Mouse (Mus musculus) olfactory bulb, adult 2 months (tissue): ENCODE data around the gene Frmd4a. TPM values are rescaled to one million over a fixed set of nuclear protein-coding genes. Genes with fewer than 3 reads are reported as not detected.

Experiments
- H3K27ac ChIP-seq: fragments of 200-500 bp; 2 replicates; pipeline ENCODE4 v1.5.1; 2012; ENCODE audit warnings: low read depth, low read length; ENCODE audit not compliant: insufficient read depth
- H3K4me1 ChIP-seq: fragments of 200-500 bp; 2 replicates; pipeline ENCODE4 v1.6.1; 2012; ENCODE audit warnings: low read length; ENCODE audit not compliant: control insufficient read depth, insufficient read depth
- H3K4me3 ChIP-seq: fragments of 200-500 bp; 2 replicates; pipeline ENCODE4 v1.5.1; 2012; ENCODE audit warnings: mild to moderate bottlenecking, low read depth, low read length, moderate library complexity; ENCODE audit not compliant: insufficient read depth
- CTCF ChIP-seq: fragments of 200-500 bp; IDR thresholded peaks from 2 replicates; pipeline ENCODE4 v1.5.1; 2012; ENCODE audit warnings: low read depth, mild to moderate bottlenecking, low read length, moderate library complexity; ENCODE audit not compliant: insufficient read depth
- POLR2A ChIP-seq: fragments of 200-500 bp; IDR thresholded peaks from 2 replicates; pipeline ENCODE4 v1.6.1; 2012; ENCODE audit warnings: mild to moderate bottlenecking, low read depth, low read length, moderate library complexity; ENCODE audit not compliant: insufficient read depth
- WGBS: fragments of 180-500 bp; shearing (Covaris S2); methylation state at CpG from one replicate; pipeline ENCODE4 v1.1.7; 2018; 5-methylcytosine and 5-hydroxymethylcytosine counted together
- polyA plus RNA-seq: library from polyadenylated mRNA; stranded (reverse); fragments of >200 nt; gene quantifications from 2 replicates; pipeline ENCODE4 v1.2.4, GENCODE M21; 2012; ENCODE audit warnings: low replicate concordance; ENCODE audit not compliant: missing spikeins, insufficient read depth, insufficient read length

The Frmd4a gene
- polyA plus RNA-seq, 1 experiment, result not detected

DNA sequence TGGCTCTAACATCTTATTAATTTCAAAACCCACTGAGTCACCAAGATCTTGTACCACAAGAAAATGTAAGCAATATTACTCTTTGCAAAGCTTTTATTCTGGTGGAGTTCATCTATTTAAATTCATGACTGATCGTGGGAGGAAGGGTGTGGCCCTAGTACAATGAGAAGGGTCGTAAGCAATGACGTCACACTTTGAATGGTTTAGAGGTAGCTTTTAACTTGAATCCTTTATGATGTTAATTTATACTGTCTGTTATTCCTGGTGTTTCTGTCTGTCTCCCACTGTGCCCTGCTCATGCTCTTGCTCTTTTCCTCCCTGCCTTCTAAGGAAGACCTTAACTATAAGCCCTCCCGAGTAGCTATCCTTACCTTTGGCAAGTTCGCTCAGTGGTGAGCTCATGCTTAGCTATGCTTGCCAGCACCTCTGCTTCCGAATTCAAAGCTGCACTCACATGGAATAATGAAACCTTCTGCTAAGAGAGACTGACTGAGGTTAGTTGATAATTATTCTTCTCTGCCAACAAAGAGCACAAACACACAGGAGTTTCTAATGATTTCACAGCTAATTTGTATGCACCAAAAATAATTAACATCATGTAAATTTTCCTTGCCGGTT, 95.9 kb downstream of the Frmd4a start:
- 23% methylated on average over 7 of the region's 7 CpGs for WGBS
- H3K4me3 ChIP-seq, result no peak overlapping the region
- H3K27ac ChIP-seq, result no peak overlapping the region
- TF ChIP-seq POLR2A, result no peak
- no peak for TF ChIP-seq CTCF
- peaks cover 2% of the 10 kb centered on the region; the same call in 1 of the 2 replicates for H3K4me1 ChIP-seq

GRCm38 (mm10) chr2:4119678-4120458, 102.4 kb downstream of the Frmd4a start:
- H3K27ac ChIP-seq, result no peak overlapping the region; the same call in 1 of the 2 replicates
- H3K4me1 ChIP-seq, result peaks cover 2% of the 10 kb centered on the region; the same call in 1 of the 2 replicates
- 69% methylated on average over 9 of the region's 9 CpGs for WGBS
- TF ChIP-seq POLR2A, result no peak
- TF ChIP-seq CTCF, result no peak
- H3K4me3 ChIP-seq, result no peak overlapping the region

GRCm38 (mm10) chr2:4131216-4131615, 113.7 kb downstream of the Frmd4a start:
- 98% methylated on average over 4 of the region's 4 CpGs for WGBS
- Histone ChIP-seq H3K4me3 (no peak overlapping the region), H3K4me1 (no peaks in the 10 kb centered on the region), H3K27ac (no peak overlapping the region)
- TF ChIP-seq POLR2A, result no peak
- TF ChIP-seq CTCF, result no peak

DNA sequence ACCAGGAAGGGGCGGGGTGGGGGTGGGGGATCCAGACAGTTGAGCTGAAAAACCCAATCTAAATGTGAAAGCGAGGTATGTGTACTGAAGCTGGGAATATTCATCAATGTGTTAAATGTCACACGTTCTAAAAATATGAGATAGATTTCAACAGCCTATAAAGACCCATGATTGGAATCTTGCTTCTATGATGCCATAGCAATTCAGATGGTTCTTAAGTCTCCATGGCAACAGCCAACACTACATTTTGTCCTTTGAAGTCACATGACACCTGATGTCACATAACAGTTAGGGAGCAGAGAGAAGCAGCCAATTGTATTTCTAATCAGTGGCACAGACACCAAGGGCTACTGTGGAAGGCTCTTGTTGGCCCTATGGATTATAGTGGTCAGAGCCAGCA, 120.0 kb downstream of the Frmd4a start:
- Histone ChIP-seq H3K4me1 (no peaks in the 10 kb centered on the region), H3K27ac (no peak overlapping the region), H3K4me3 (no peak overlapping the region)
- WGBS, result 85% methylated on average over 3 of the region's 3 CpGs
- TF ChIP-seq POLR2A, result no peak
- no peak for TF ChIP-seq CTCF

GRCm38 (mm10) chr2:4142221-4142950, 124.9 kb downstream of the Frmd4a start:
- H3K4me1 ChIP-seq, result no peaks in the 10 kb centered on the region
- H3K27ac ChIP-seq, result no peak overlapping the region
- no peak for TF ChIP-seq POLR2A
- no peak for TF ChIP-seq CTCF
- 77% methylated on average over 4 of the region's 4 CpGs for WGBS
- no peak overlapping the region for H3K4me3 ChIP-seq

- 90% methylated on average over 4 of the region's 4 CpGs for WGBS
- Histone ChIP-seq H3K4me1 (no peaks in the 10 kb centered on the region), H3K27ac (no peak overlapping the region), H3K4me3 (no peak overlapping the region)
- TF ChIP-seq CTCF, result no peak
- TF ChIP-seq POLR2A, result no peak
These were observed 126.9 kb downstream of the Frmd4a start for GRCm38 (mm10) chr2:4144424-4144823.

DNA sequence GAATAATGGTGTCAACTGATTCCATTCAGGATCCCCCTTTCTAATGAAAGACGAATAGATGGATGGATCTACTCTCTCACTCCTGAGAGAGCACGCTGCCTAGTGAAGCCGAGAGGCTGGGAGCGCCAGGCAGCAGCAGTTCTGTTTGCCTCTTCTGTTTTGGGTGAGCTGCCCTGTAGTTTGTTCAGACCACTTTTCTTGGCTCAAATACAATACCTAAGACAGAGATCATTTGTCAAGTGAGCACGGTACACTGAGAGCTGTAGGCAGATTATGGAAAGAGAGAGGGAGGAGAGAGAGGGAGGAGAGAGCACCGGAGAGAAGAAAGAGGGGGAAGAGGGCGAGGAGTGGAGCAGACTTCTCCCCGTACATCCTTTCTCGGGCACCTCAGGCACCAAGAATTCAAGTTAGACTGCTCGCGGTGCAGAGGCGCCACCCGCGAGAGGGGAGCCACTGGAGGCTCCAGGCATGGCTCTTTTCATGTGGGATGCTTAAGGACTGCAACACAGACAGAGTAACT, 135.1 kb downstream of the Frmd4a start:
- WGBS, result 10% methylated on average over 14 of the region's 14 CpGs
- Histone ChIP-seq H3K4me1 (peaks cover 10% of the 10 kb centered on the region), H3K27ac (peak overlapping the region; percentile 73), H3K4me3 (peak overlapping the region; percentile 48)
- TF ChIP-seq CTCF (no peak), POLR2A (no peak)

GRCm38 (mm10) chr2:4153131-4153631, 135.7 kb downstream of the Frmd4a start:
- Histone ChIP-seq H3K4me3 (peak overlapping the region; percentile 48), H3K27ac (peak overlapping the region; percentile 73), H3K4me1 (peaks cover 10% of the 10 kb centered on the region)
- WGBS, result 0% methylated on average over 16 of the region's 16 CpGs
- TF ChIP-seq CTCF (no peak), POLR2A (0 out of 2 replicates have a peak, but pooled peaks have one; percentile 33)
